Mouse (Mus musculus): Measurements from ENCODE around the gene Gnaz. TPM values are rescaled to one million over a fixed set of nuclear protein-coding genes. Genes with fewer than 3 reads are reported as not detected.

The Gnaz gene
- total and polyA plus RNA-seq, 3 experiments = 0.80 to 1.3 (median 1.0) TPM

- no peaks in the 10 kb centered on the region for H3K36me3 ChIP-seq (ENCODE audit: control insufficient read depth, insufficient read depth, low read length)
- peak overlapping the region; percentile 55 for H3K27ac ChIP-seq
- H3K9ac ChIP-seq (ENCODE audit: low read depth, low read length) = peak overlapping the region; percentile 90
- intact Hi-C loops (cut with DNase I) = loop anchor here (2.0 kb wide), 1 partner anchor 44 kb away; no protein-coding TSS in a partner anchor
- H3K27me3 ChIP-seq (ENCODE audit: control insufficient read depth, insufficient read depth, low read length) = no peaks in the 10 kb centered on the region
- peak in 1 of 2 experiments; percentile 60 for DNase-seq
- peak overlapping the region; percentile 86 for H3K4me3 ChIP-seq
- peaks cover 6% of the 10 kb centered on the region for H3K4me1 ChIP-seq (ENCODE audit: control insufficient read depth, insufficient read depth, low read length)
- TF ChIP-seq EP300 (IDR thresholded peaks at IDR 0.05; ENCODE audit: insufficient read depth, low read depth, low read length) (no peak), POLR2A (IDR thresholded peaks at IDR 0.05; ENCODE audit: insufficient read depth, low read depth, low read length) (no peak), CTCF (IDR thresholded peaks at IDR 0.05) (no peak)
- H3K79me2 ChIP-seq (replicated peaks; ENCODE audit: control insufficient read depth, insufficient read depth, low read length) = peaks cover 1% of the 10 kb centered on the region
- under 1% methylated on average over 44 of the region's 48 CpGs for WGBS
Observed at GRCm38 (mm10) chr10:75060843-75061235, 93.9 kb downstream of the Gnaz start.

GRCm38 (mm10) chr10:75061341-75062188, 94.6 kb downstream of the Gnaz start:
- Histone ChIP-seq H3K27me3 (ENCODE audit: control insufficient read depth, insufficient read depth, low read length) (no peaks in the 10 kb centered on the region), H3K79me2 (replicated peaks; ENCODE audit: control insufficient read depth, insufficient read depth, low read length) (peaks cover 1% of the 10 kb centered on the region), H3K36me3 (ENCODE audit: control insufficient read depth, insufficient read depth, low read length) (no peaks in the 10 kb centered on the region), H3K4me3 (peak overlapping the region; percentile 86), H3K9ac (ENCODE audit: low read depth, low read length) (peak overlapping the region; percentile 90), H3K4me1 (ENCODE audit: control insufficient read depth, insufficient read depth, low read length) (peaks cover 6% of the 10 kb centered on the region), H3K27ac (peak overlapping the region; percentile 34; the same call in 1 of the 2 replicates)
- intact Hi-C loops (cut with DNase I) = loop anchor here (2.0 kb wide), 1 partner anchor 43 kb away; no protein-coding TSS in a partner anchor
- TF ChIP-seq EP300 (IDR thresholded peaks at IDR 0.05; ENCODE audit: insufficient read depth, low read depth, low read length) (no peak), CTCF (IDR thresholded peaks at IDR 0.05) (no peak)
- DNase-seq = peak; percentile 29 to 52
- WGBS = 11% methylated on average over 71 of the region's 71 CpGs

- peaks cover 1% of the 10 kb centered on the region for H3K79me2 ChIP-seq (replicated peaks; ENCODE audit: control insufficient read depth, insufficient read depth, low read length)
- H3K36me3 ChIP-seq (ENCODE audit: control insufficient read depth, insufficient read depth, low read length) = no peaks in the 10 kb centered on the region
- H3K27ac ChIP-seq = no peak overlapping the region; the same call in 1 of the 2 replicates
- TF ChIP-seq CTCF (IDR thresholded peaks at IDR 0.05) = no peak
- TF ChIP-seq POLR2A (IDR thresholded peaks at IDR 0.05; ENCODE audit: insufficient read depth, low read depth, low read length) = no peak
- no peak for TF ChIP-seq EP300 (IDR thresholded peaks at IDR 0.05; ENCODE audit: insufficient read depth, low read depth, low read length)
- H3K4me1 ChIP-seq (ENCODE audit: control insufficient read depth, insufficient read depth, low read length) = peaks cover 6% of the 10 kb centered on the region
- WGBS = 31% methylated on average over 6 of the region's 6 CpGs
- intact Hi-C loops (cut with DNase I) = no loop called here
- peak overlapping the region; percentile 86 for H3K4me3 ChIP-seq
- no peaks in the 10 kb centered on the region for H3K27me3 ChIP-seq (ENCODE audit: control insufficient read depth, insufficient read depth, low read length)
- DNase-seq = peak; percentile 29 to 58
- peak overlapping the region; percentile 90 for H3K9ac ChIP-seq (ENCODE audit: low read depth, low read length)
Observed at GRCm38 (mm10) chr10:75062189-75062561, 95.2 kb downstream of the Gnaz start.

- peaks cover 6% of the 10 kb centered on the region for H3K4me1 ChIP-seq (ENCODE audit: control insufficient read depth, insufficient read depth, low read length)
Observed at GRCm38 (mm10) chr10:75062621-75063020, 95.6 kb downstream of the Gnaz start.

GRCm38 (mm10) chr10:75063301-75063965, 96.5 kb downstream of the Gnaz start:
- peak in 1 of 2 experiments; percentile 28 for DNase-seq
- peaks cover 6% of the 10 kb centered on the region for H3K4me1 ChIP-seq (ENCODE audit: control insufficient read depth, insufficient read depth, low read length)
- WGBS = 29% methylated on average over 12 of the region's 12 CpGs
- peak overlapping the region; percentile 23; the same call in 1 of the 2 replicates for H3K4me3 ChIP-seq
- no peaks in the 10 kb centered on the region for H3K36me3 ChIP-seq (ENCODE audit: control insufficient read depth, insufficient read depth, low read length)
- H3K27ac ChIP-seq = no peak overlapping the region
- intact Hi-C loops (cut with DNase I) = no loop called here
- TF ChIP-seq EP300 (IDR thresholded peaks at IDR 0.05; ENCODE audit: insufficient read depth, low read depth, low read length) (no peak), POLR2A (IDR thresholded peaks at IDR 0.05; ENCODE audit: insufficient read depth, low read depth, low read length) (no peak), CTCF (IDR thresholded peaks at IDR 0.05) (no peak)
- H3K9ac ChIP-seq (ENCODE audit: low read depth, low read length) = peak overlapping the region; percentile 11
- no peaks in the 10 kb centered on the region for H3K27me3 ChIP-seq (ENCODE audit: control insufficient read depth, insufficient read depth, low read length)
- peaks cover 1% of the 10 kb centered on the region for H3K79me2 ChIP-seq (replicated peaks; ENCODE audit: control insufficient read depth, insufficient read depth, low read length)

More at GRCm38 (mm10) chr10:75062621-75063020, 95.6 kb downstream of the Gnaz start:
- Histone ChIP-seq H3K36me3 (ENCODE audit: control insufficient read depth, insufficient read depth, low read length) (no peaks in the 10 kb centered on the region), H3K9ac (ENCODE audit: low read depth, low read length) (no peak overlapping the region), H3K79me2 (replicated peaks; ENCODE audit: control insufficient read depth, insufficient read depth, low read length) (peaks cover 1% of the 10 kb centered on the region), H3K27ac (no peak overlapping the region), H3K27me3 (ENCODE audit: control insufficient read depth, insufficient read depth, low read length) (no peaks in the 10 kb centered on the region), H3K4me3 (peak overlapping the region; percentile 86; the same call in 1 of the 2 replicates)
- TF ChIP-seq CTCF (IDR thresholded peaks at IDR 0.05) = no peak
- no peak for TF ChIP-seq EP300 (IDR thresholded peaks at IDR 0.05; ENCODE audit: insufficient read depth, low read depth, low read length)
- TF ChIP-seq POLR2A (IDR thresholded peaks at IDR 0.05; ENCODE audit: insufficient read depth, low read depth, low read length) = no peak
- intact Hi-C loops (cut with DNase I) = no loop called here
- 64% methylated on average over 6 of the region's 6 CpGs for WGBS
- DNase-seq = no peak

Data from heart, adult 2 months (tissue).